Mouse (Mus musculus) gastrocnemius, adult 2 months (tissue): ENCODE data around the gene Spint4. TPM values are rescaled to one million over a fixed set of nuclear protein-coding genes. Genes with fewer than 3 reads are reported as not detected.

ENCODE experiments used
- DNase-seq: peaks from one replicate; pipeline ENCODE4 v3.0.0; 2022
- H3K27ac ChIP-seq: fragments of 200-600 bp; 2 replicates; pipeline ENCODE4 v1.8.1; 2022; ENCODE audit warnings: mild to moderate bottlenecking
- H3K4me3 ChIP-seq: fragments of 200-600 bp; 2 replicates; pipeline ENCODE4 v1.8.1; 2022; ENCODE audit warnings: mild to moderate bottlenecking, moderate library complexity
- CTCF ChIP-seq: fragments of 200-600 bp; IDR thresholded peaks from 2 replicates; pipeline ENCODE4 v1.8.1; 2022; ENCODE audit warnings: antibody characterized with exemption, mild to moderate bottlenecking, moderate library complexity
- intact Hi-C: fragments of 180-260 bp; cut with DNase I; formaldehyde crosslinking; loops from one replicate; pipeline ENCODE4 v1.15.1; 2025
- total RNA-seq, 2 experiments: library from RNA; stranded (reverse); gene quantifications; 2 replicates each; pipeline ENCODE4 v1.2.3; 2021

The Spint4 gene
- total RNA-seq, 2 experiments from 2014 or later: not detected

DNA sequence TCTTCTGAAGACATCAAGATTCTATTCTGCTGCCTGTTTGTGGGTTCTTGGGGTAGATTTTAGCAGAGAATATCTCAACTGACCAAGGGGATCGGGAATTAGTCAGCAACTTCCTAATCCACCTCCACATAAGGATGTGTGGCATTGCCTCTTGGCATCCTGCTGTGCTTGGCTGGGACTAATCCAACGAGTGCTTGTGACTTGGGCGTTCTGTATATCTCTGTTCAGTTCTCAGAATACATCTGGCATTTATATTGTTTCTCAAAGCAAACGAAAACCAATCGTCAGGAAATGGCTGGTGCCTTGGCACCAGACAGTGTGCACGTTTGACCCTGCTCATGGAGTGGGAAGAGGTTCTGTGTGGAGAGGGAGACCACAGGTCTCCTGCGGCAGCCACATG lies 41.6 kb downstream of the Spint4 start:
- intact Hi-C loops: no loop called here
- DNase-seq: no peak
- Histone ChIP-seq H3K4me3 (no peak overlapping the region), H3K27ac (no peak overlapping the region)
- no peak for TF ChIP-seq CTCF

DNA sequence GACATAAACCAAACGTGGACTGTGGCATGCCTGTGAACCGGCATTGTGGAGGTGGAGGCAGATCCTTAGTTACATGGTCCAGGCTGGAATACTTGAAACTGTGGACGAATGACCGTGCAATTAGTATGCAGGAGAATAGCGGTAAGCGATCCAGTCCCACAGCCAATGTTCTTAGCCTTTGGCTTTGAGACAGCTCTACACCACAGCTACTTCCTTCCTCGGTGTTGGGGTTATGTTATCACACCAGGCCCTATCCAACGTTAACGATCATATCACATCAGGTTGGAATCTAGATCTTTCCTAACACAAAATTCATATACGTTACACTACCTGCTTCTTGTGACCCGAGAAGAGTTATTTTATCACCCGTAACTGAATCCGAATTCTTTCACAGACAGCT lies 46.7 kb downstream of the Spint4 start:
- TF ChIP-seq CTCF: no peak
- Histone ChIP-seq H3K4me3 (peak overlapping the region; percentile 86), H3K27ac (peak overlapping the region; percentile 90; the same call in 1 of the 2 replicates)
- intact Hi-C loops: no loop called here
- no peak for DNase-seq

DNA sequence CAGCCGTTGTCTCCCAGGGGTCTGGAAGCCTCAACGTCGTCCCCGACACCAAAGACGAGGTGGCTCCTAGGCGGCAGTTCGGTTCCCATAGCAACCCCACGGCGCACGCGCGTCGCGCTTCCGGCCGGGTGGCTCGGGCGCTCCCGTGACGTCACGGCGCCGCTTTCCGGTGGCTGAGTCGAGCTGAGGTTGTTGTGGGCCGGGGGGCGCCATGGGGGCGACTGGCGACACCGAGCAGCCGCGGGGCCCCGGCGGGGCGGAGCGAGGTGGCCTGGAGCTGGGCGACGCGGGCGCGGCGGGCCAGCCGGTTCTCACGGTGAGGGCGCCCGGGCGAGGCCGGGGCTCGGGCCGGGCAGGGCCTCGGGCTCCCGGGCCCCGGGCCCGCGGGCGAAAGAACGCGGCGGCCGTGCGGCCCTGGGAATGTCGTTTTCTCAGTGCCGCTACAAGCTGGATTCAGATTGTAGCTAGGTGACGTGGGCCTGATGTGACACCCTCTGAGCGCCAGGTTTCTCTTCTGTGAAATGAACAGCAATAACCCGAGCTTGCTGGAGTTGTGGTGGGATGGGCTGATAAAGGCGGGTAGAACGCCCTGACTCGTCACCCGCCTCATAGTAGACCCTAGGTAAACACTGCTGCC lies 47.7 kb downstream of the Spint4 start, which contains the start of the genes Wfdc3 and Dnttip1:
Gene Wfdc3 (minus strand): TSS at position 89 of the 637 bp plus-strand sequence.
Gene Dnttip1 (plus strand): TSS at position 141 of the 637 bp plus-strand sequence.
- intact Hi-C loops: no loop called here
- H3K27ac ChIP-seq: peak within 1 kb of the TSS; percentile 90
- H3K4me3 ChIP-seq: peak within 1 kb of the TSS; percentile 86
- peak; percentile 96 for DNase-seq
- no peak for TF ChIP-seq CTCF

DNA sequence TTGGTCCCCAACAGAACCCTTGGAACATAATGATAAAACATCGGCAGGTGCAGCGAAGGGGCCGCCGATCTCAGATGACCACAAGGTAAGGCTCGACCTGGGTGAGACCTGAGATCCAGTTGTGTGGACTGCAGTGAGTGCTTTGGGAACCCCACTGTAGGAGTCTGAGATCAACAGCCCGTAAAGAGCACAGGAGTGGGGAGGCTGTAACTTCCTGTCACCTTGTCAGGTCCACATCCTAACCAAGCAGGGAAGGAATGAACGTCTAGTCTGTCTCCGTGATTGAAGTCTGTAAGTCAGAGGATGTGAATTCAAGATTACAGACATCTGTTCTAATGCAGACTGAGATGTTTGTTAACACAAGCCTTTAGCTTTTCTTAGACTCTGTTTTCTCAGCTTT lies 48.4 kb downstream of the Spint4 start:
- H3K27ac ChIP-seq: peak overlapping the region; percentile 90; the same call in 1 of the 2 replicates
- no peak for TF ChIP-seq CTCF
- intact Hi-C loops: no loop called here

DNA sequence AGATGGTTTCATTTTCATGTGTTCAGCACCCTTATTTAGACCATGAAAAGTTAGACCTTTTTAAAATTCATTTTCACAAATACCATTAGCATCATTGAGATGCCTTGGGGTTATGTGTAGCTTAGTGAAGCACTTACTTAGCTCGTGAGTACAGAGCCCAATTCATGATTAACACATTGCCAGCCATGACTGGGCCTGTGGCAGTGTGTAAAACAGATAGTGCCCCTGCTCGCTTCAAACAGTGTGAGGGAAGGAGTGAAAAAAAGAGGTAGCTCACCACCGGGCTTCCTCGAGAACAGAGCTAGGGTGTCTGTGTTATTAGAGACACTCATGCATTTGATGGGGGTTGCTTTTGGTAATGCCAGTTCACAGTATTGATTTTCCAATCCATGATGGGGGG lies 49.9 kb downstream of the Spint4 start:
- TF ChIP-seq CTCF: no peak
- DNase-seq: no peak
- no peak overlapping the region for H3K27ac ChIP-seq
- H3K4me3 ChIP-seq: no peak overlapping the region
- intact Hi-C loops: no loop called here

More for the DNA sequence above, 48.4 kb downstream of the Spint4 start:
- peak overlapping the region; percentile 86 for H3K4me3 ChIP-seq
- DNase-seq: no peak

DNA sequence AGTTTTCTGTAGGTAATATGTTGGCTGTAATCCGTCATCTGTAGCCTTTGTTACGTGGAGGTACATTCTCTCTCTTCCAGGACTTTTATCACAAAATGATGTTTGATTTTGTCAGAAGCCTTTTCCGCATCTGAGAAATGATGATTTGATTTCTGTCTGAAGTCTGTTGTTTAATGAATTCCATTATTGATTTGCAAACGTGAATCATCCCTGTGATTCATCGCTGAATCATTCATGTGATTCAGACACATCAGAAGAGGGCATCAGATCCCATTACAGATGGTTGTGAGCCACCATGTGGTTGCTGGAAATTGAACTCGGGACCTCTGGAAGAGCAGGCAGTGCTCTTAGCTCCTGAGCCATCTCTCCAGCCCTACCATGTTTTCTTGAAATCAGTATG lies 50.7 kb downstream of the Spint4 start:
- intact Hi-C loops: no loop called here
- Histone ChIP-seq H3K4me3 (no peak overlapping the region), H3K27ac (no peak overlapping the region)
- DNase-seq: no peak
- no peak for TF ChIP-seq CTCF

Other genes starting within 250 kb of the Spint4 start
- gene Sys1, start 241.5 kb upstream of the Spint4 start, total RNA-seq: 10 to 100 TPM; 21.7 to 24.7 TPM
- gene Gm20458, start 237.5 kb upstream of the Spint4 start, total RNA-seq: 1 to 10 TPM; 7.6 to 9.4 TPM
- gene Trp53tg5, start 224.8 kb upstream of the Spint4 start, total RNA-seq: not detected
- gene Dbndd2, start 212.4 kb upstream of the Spint4 start, total RNA-seq: 10 to 100 TPM; 12.9 to 25.5 TPM
- gene Pigt, start 201.0 kb upstream of the Spint4 start, total RNA-seq: 10 to 100 TPM; 27.2 to 33.5 TPM
- not detected for gene Wfdc2, start 136.1 kb upstream of the Spint4 start, total RNA-seq
- gene Spint3, start 125.0 kb upstream of the Spint4 start, total RNA-seq: not detected
- gene Wfdc6a, start 113.1 kb upstream of the Spint4 start, total RNA-seq: not detected
- gene Eppin, start 104.9 kb upstream of the Spint4 start, total RNA-seq: not detected
- gene Wfdc6b, start 85.0 kb upstream of the Spint4 start, total RNA-seq: not detected
- not detected for gene Wfdc8, start 84.9 kb upstream of the Spint4 start, total RNA-seq
- gene Wfdc16, start 59.7 kb upstream of the Spint4 start, total RNA-seq: not detected
- gene Wfdc10, start 42.5 kb upstream of the Spint4 start, total RNA-seq: not detected
- not detected for gene Wfdc9, start 41.9 kb upstream of the Spint4 start, total RNA-seq
- not detected for gene Wfdc11, start 24.4 kb upstream of the Spint4 start, total RNA-seq
- gene Wfdc13, start 13.4 kb upstream of the Spint4 start, total RNA-seq: not detected
- not detected for gene Spint5, start 16.8 kb downstream of the Spint4 start, total RNA-seq
- gene Wfdc3, start 47.4 kb downstream of the Spint4 start, total RNA-seq: not detected
- gene Dnttip1, start 47.5 kb downstream of the Spint4 start, total RNA-seq: 10 to 100 TPM; 18.5 to 19.4 TPM
- under 1 TPM; 0.20 to 0.33 TPM for gene Ube2c, start 71.4 kb downstream of the Spint4 start, total RNA-seq
- gene Tnnc2, start 81.5 kb downstream of the Spint4 start, total RNA-seq: over 10,000 TPM; 14,820 to 17,621 TPM
- gene Snx21, start 87.3 kb downstream of the Spint4 start, total RNA-seq: 10 to 100 TPM; 20.6 to 25.6 TPM
- 1 to 10 TPM; 7.9 to 8.6 TPM for gene Acot8, start 106.4 kb downstream of the Spint4 start, total RNA-seq
- 1 to 10 TPM; 1.2 to 1.4 TPM for gene Zswim3, start 106.6 kb downstream of the Spint4 start, total RNA-seq
- gene Zswim1, start 124.2 kb downstream of the Spint4 start, total RNA-seq: 1 to 10 TPM; 4.6 to 4.9 TPM
- gene Spata25, start 130.0 kb downstream of the Spint4 start, total RNA-seq: under 1 TPM in 1 of 2 experiments, not detected in 1; 0.84 TPM
- 10 to 100 TPM; 50.2 to 58.1 TPM for gene Ctsa, start 134.4 kb downstream of the Spint4 start, total RNA-seq
- gene Neurl2, start 135.0 kb downstream of the Spint4 start, total RNA-seq: 10 to 100 TPM; 31.1 to 37.0 TPM
- gene Pltp, start 159.2 kb downstream of the Spint4 start, total RNA-seq: 10 to 100 TPM; 11.4 to 20.1 TPM
- gene Pcif1, start 180.8 kb downstream of the Spint4 start, total RNA-seq: 10 to 100 TPM; 25.6 TPM
- 10 to 100 TPM in 1 of 2 experiments, 1 to 10 TPM in 1; 9.7 to 10.5 TPM for gene Zfp335, start 213.3 kb downstream of the Spint4 start, total RNA-seq
- 1 to 10 TPM in 1 of 2 experiments, under 1 TPM in 1; 0.46 to 1.1 TPM for gene Mmp9, start 242.3 kb downstream of the Spint4 start, total RNA-seq